Mouse (Mus musculus) kidney, postnatal 4 days (tissue): Measurements from ENCODE around the gene Adcy2.

Experiments used
- DNase-seq, 2 experiments: peaks; one replicate each; pipeline ENCODE4 v3.0.0; 2021; ENCODE audit warnings: mixed read lengths in 2 of 2

Adcy2 gene

DNA sequence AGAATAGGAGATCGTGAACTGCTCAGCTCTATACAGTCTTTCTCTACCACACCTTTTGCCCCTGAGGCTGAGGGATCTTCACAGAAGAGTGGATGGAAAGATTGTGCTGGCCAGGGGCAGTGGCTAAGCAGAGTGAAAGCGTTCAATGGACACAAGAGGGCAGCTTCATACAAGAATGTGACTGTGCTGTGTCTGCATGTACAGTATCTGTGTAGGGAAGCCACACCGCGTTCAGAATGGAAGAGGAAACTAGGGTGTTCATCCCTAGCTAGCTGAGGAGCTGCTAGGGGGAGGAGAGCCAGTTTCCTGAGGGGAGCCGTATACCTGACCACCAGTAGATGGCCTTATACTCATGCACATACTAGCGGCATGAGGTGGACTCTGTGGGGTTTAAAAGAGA, 376.5 kb downstream of the Adcy2 start:
- peak in 1 of 2 experiments; percentile 22 for DNase-seq

DNA sequence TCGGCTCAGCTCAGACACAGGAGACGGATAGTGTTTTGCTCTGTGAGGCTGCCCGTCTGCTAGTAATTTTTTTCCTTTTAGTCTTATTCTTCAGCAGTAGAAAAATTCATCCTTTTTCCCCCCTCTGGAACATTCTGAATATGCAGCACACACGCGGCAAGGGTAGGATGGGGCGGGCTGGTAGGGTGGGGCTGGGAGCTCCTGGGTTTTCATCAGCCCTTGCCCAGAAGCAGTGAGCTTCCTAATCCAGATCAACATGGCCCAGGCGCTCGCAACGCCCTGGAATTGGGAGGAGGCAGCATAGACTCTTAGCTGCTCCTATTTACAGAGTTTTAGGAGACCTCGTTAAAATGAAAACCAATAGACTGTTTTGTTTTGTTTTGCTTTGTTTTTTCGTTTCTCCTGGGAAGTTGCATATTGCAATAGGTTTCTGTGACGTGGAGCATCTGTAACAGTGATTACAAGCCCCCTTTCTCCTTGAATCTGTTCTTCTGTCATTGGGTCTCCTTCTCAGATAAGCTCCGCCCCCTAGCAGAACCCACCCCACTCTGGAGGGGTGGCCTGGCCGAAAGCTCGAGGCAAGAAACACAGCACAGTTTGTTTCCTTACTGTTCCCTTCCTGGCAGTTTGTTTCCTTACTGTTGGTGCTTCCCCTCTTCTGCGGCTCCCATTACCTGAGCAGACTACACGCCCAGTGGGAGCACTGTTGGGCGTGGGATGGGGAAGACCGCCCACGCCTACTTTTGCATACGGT, 391.5 kb downstream of the Adcy2 start:
- DNase-seq, result peak; percentile 37 to 53

DNA sequence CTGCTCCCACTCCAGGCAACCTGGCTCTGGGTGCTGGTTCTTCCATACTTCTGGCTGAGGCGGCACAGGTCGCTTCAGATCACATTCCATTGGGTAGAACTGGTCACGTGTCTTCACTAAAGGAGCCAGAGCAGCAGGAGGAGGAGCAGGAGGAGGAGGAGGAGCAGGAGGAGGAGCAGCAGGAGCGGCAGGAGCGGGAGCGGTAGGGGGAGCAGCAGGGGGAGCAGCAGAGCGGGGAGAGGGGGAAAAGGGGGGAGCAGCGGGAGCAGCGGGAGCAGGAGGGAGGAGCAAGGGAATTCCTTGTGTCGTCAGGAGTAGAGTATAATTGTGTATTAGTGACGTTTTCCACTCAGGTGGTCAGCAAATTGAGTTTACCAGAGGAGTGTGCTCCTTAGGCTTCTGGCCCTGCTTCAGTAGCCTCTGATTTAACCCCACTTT, 393.6 kb downstream of the Adcy2 start:
- peak; percentile 45 to 61 for DNase-seq

DNA sequence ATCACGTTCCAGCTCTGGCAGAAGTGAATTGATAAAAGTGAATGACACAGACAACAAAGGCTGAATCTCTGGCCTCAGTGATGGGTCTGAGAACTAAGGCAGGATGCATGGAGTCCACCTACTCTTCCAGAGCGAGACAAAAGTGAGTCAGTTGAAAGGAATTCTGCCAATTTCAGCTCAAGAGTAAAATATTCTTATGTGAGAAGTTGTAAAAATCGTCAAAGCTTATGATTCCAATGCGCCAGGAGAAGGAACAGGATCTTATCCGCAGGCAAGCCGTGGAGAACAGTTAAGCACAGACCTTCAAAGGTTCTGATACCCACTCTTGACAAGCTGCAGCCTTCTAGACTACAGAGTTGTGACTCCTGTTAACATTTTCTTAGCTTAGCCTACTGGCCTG, 396.3 kb downstream of the Adcy2 start:
- no peak for DNase-seq

- DNase-seq, result peak; percentile 53 to 67
These were observed 398.2 kb downstream of the Adcy2 start for GRCm38 (mm10) chr13:68601184-68601583.

GRCm38 (mm10) chr13:68598953-68599352, 400.4 kb downstream of the Adcy2 start:
- DNase-seq, result no peak

GRCm38 (mm10) chr13:68597667-68598066, 401.7 kb downstream of the Adcy2 start:
- peak in 1 of 2 experiments; percentile 22 for DNase-seq

DNA sequence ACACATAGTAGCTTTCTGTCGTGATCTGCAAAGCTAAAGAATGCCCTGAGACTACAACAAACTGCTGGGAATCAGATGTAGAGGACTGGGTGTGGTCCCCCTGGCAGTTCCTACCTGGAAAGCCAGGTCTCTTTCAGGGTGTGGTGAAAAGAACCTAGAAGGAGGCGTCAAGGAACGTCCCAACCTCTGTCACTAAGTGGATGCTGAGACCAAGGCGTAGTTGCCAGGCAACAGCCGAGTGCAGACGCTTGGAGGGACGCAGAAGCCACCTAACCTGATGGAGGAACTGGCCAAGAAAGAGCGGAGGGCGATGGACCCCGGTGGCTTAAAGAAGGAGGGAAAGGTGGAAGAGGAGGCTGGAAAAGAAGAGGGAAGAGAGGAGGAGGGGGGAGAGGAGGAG, 402.1 kb downstream of the Adcy2 start, which contains the start of gene 1700001L19Rik:
Gene 1700001L19Rik, plus strand, starts transcription at position 223 of the 400 bp plus-strand sequence.
- DNase-seq, result no peak

- DNase-seq, result peak in 1 of 2 experiments; percentile 39
These were observed 405.5 kb downstream of the Adcy2 start for GRCm38 (mm10) chr13:68593797-68594196.

DNA sequence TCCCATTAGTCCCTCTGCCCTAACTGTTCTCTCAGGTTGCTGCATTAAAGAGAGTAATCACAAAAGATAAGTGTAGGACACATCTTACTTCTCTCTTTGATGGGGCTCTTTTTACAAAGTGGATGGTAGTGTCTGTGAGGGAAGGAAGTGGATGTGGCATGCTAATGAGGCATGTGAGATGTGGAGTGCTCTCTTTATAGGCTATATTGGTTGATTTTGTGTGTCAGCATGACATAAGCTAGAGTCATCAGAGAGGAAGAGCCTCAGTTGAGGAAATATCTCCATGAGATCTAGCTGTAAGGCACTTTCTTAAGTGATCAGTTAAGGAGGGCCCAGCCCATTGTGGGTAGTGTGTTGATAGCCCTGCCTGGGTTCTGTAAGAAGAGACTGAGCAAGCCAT, 411.0 kb downstream of the Adcy2 start:
- no peak for DNase-seq

DNA sequence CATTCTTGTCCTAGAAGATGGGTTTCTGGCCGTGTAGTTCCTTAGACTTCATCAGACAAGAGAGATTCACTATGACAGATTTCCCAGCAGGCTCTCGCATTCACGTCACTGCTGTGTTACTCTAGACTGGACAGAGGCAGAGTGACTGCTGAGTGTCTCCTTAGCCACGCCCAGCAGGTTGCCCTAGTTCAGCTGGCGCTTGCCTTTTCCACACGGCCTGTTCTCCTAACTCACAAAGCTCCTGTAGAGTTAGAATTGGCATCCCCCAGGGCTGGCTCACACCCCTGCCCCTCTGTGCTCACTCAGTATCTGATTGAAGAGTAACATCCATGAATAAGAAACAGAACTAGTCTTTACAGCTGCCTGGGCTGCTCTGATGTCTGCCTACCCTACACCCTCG, 413.9 kb downstream of the Adcy2 start:
- DNase-seq, result no peak

DNA sequence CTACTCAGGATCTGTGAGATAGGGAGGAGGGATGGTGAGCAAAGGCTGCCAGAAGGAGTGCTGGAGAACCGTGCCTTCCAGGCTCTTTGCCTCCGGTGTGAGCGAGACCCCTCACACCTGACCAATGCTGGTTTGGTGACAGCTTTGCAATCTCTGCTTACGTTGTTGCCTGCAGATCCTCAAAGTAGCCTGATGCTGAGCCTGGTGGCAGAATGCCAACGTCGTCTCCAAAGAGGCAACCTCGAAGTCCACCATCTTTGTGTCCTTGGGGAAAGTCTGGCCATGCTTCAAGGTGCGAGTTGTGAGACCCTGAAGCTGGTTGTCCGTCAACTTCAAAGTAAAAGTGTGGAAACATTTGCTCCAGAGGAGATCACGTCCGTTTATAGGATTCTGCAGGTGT, 415.4 kb downstream of the Adcy2 start:
- no peak for DNase-seq

DNA sequence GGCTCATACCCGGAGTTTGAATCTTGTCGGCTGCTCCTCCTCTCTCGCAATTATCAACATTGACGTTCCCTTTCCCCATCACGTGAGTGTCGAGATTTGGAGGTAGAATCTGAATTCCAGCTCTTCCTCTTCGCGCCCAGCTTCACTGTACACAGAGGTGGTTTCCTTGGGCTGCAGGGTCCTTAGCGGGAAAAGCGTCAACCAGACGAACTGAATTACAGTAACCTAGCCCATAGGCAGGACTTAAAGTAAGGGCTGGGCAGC, 416.9 kb downstream of the Adcy2 start:
- no peak for DNase-seq

- DNase-seq, result peak; percentile 99 to 100
These were observed 417.4 kb downstream of the Adcy2 start, which contains the start of the genes Mtrr and Fastkd3 for GRCm38 (mm10) chr13:68581747-68582516. Gene Mtrr (minus strand): TSS chr13:68582149. Gene Fastkd3 (plus strand): TSS chr13:68582234.

DNA sequence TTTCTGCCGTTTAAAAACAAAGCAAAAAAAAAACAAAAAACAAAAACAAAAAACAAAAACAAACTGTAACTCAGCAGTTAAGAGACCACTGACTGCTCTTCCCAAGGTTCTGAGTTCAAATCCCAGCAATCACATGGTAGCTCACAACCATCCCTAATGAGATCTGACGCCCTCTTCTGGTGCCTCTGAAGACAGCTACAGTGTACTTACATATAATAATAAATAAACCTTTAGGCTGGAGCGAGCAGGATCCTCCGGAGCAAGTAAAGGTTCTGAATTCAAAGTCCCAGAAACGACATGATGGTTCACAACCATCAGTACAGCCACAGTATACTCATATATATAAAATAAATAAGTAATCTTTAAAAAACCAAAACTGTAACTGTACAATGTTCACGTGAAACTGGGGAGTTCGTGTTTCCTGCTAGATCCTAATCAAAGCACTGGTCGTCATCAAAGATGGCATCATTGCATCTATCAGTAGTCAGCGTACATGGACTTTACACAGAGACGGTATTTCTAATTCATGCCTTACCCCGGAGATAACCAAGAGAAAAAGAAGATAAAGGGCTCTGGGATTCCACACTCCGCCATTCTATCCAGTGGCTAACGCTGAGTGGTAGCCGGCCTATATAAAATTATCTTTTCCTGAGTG, 418.1 kb downstream of the Adcy2 start:
- peak in 1 of 2 experiments; percentile 21 for DNase-seq

DNA sequence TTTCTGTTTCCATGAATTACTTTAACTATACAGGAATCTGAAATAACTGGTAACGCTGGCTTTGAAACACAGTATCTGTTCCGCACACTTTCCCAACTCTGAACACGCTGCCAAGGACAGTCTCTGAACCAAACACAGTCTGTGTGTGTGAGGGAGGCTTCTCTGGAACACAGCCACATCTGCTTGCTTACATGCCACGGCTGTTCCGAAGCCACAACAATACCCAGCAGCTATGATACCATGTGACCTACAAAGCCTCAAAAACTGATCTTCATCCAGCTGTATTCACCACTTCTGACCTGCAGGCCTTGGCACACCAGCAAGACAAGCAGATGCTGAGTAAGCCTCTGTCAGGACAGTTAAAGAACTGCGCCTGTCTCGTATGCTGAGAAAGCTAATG, 421.4 kb downstream of the Adcy2 start:
- DNase-seq, result peak in 1 of 2 experiments; percentile 25

- DNase-seq, result no peak
These were observed 424.9 kb downstream of the Adcy2 start for GRCm38 (mm10) chr13:68574398-68574797.

DNA sequence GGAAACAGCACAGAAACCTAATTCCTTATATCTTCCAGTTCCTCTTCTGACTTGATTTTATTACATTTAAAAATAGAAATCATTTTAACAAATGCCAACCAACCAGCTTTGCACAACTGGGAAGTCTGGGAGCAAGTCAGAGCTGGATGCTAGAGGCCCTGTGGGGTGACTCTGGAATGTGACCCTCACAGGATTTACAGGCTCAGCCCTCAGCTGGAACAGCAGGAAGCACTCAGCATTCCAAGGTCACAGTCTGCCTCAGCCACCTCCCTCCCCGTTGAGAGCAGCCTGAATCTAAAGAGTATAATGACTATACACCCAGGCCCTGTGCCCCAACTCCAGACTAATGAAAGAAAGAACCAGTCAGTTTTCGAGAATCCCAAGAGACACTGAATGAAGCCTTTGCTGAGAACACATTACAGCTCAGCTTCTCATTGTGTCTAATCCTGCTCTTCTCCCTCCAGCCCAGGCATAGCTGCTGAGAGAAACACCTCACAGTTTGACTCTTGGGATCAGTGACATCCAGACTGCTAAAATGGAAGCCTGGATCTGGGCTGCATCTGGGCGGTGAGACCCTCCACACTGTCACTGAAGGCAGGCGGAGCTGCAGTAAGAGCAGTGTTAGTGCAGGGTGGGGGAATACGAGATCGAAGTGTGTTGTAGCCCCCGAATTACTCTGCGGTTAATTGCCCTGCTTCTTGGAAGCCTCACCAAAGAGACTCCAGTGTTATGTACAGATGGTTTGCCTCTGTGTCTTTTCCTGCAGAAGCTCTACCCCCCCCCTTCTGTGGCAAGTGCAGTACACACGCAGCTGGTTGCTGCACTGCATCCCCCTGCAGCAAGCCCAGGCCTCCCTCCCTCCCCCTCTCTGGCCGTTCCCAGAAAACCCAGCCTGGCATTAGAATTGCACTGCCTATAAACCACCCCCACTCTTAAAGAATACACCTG, 426.1 kb downstream of the Adcy2 start:
- DNase-seq, result peak; percentile 75 to 83

GRCm38 (mm10) chr13:68572247-68572646, 427.1 kb downstream of the Adcy2 start:
- DNase-seq, result peak; percentile 30 to 50
